17 mouse cellular contexts compared by ENCODE assay signal in genomic region chr13:115150602-115151001, GRCm38 (mm10). TPM values are rescaled to one million over a fixed set of nuclear protein-coding genes. Genes with fewer than 3 reads are reported as not detected.
A peak's percentile ranks its signal among the peaks of the same experiment; 100 is the strongest.
DNase-seq lines count a peak whose midpoint lies in the region; ATAC-seq and TF ChIP-seq lines count a peak whose summit lies in the region.
"Had no signal": no experiment of that assay in that cellular context is flagged by ENCODE, and none has a peak within 500 bp of the region (broad histone marks: within the 10 kb centered on the region; RNA-seq: fewer than 3 reads in every experiment).

No protein-coding gene starts in this region.

- no peak for TF ChIP-seq POLR2A in heart, adult 2 months (IDR thresholded peaks at IDR 0.05; ENCODE audit: insufficient read depth, low read depth, low read length)

- H3K4me1 ChIP-seq in heart, adult 2 months (ENCODE audit: control insufficient read depth, insufficient read depth, low read length), result peaks cover 1% of the 10 kb centered on the region
- no peaks in the 10 kb centered on the region for H3K4me1 ChIP-seq in kidney, postnatal 0 days (replicated peaks; ENCODE audit: insufficient read depth, low read length)
- H3K4me1 ChIP-seq: forebrain, embryonic 12.5 days; hindbrain, embryonic 13.5 days; megakaryocyte, embryonic 14.5 days; midbrain, embryonic 15.5 days; neural tube, embryonic 15.5 days had no signal

- no peak overlapping the region for H3K4me2 ChIP-seq in kidney, postnatal 0 days (ENCODE audit: low read length)
- H3K4me2 ChIP-seq: forebrain, embryonic 12.5 days; hindbrain, embryonic 13.5 days; midbrain, embryonic 15.5 days; neural tube, embryonic 15.5 days had no signal

- no peaks in the 10 kb centered on the region for H3K79me2 ChIP-seq in heart, adult 2 months (replicated peaks; ENCODE audit: control insufficient read depth, insufficient read depth, low read length)

- no peaks in the 10 kb centered on the region for H3K9me3 ChIP-seq in kidney, postnatal 0 days (replicated peaks; ENCODE audit: low read length)
- H3K9me3 ChIP-seq: forebrain, embryonic 12.5 days; hindbrain, embryonic 13.5 days; megakaryocyte, embryonic 14.5 days; midbrain, embryonic 15.5 days; neural tube, embryonic 15.5 days had no signal

- H3K4me3 ChIP-seq in heart, adult 2 months, result no peak overlapping the region
- no peak overlapping the region for H3K4me3 ChIP-seq in kidney, postnatal 0 days (replicated peaks; ENCODE audit: low read depth, low read length)
- H3K4me3 ChIP-seq: forebrain, embryonic 12.5 days; hindbrain, embryonic 13.5 days; layer of hippocampus, adult 2 months; megakaryocyte, embryonic 14.5 days; midbrain, embryonic 15.5 days; neural tube, embryonic 15.5 days had no signal

- no peak for TF ChIP-seq CTCF in heart, adult 2 months (IDR thresholded peaks at IDR 0.05)
- no peak for TF ChIP-seq CTCF in kidney, postnatal 0 days (IDR thresholded peaks at IDR 0.05; ENCODE audit: low read depth)

- no peak for DNase-seq in heart, adult 2 months
- no peak for DNase-seq in heart, postnatal 14 days
- peak; percentile 67 for DNase-seq in kidney, postnatal 0 days (ENCODE audit: low spot score)
- no peak for DNase-seq in kidney, adult 18-20 months
- peak; percentile 13 for DNase-seq in adipocyte (ENCODE audit: low spot score)
- peak; percentile 43 for DNase-seq in lung, postnatal 25 days (ENCODE audit: low spot score)
- no peak for DNase-seq in thymus, adult 18-20 months
- DNase-seq: cerebellum, adult 8-10 months; gastrocnemius, postnatal 14 days; spleen, adult 18-20 months had no signal

- ATAC-seq in kidney, postnatal 0 days (replicated peaks; ENCODE audit: low FRiP score, low read depth), result no peak
- ATAC-seq: inflammation-experienced regulatory T-cells, adult 6 months; midbrain, embryonic 15.5 days had no signal

- H3K27ac ChIP-seq in heart, adult 2 months, result peak overlapping the region; percentile 62
- H3K27ac ChIP-seq in kidney, postnatal 0 days, result no peak overlapping the region
- H3K27ac ChIP-seq: forebrain, embryonic 12.5 days; hindbrain, embryonic 13.5 days; layer of hippocampus, adult 2 months; midbrain, embryonic 15.5 days; neural tube, embryonic 15.5 days had no signal

- no peak overlapping the region for H3K9ac ChIP-seq in heart, adult 2 months (ENCODE audit: low read depth, low read length)
- no peak overlapping the region for H3K9ac ChIP-seq in kidney, postnatal 0 days (ENCODE audit: low read depth, low read length)
- H3K9ac ChIP-seq: forebrain, embryonic 12.5 days; hindbrain, embryonic 13.5 days; midbrain, embryonic 15.5 days; neural tube, embryonic 15.5 days had no signal

- peaks cover 7% of the 10 kb centered on the region for H3K36me3 ChIP-seq in heart, adult 2 months (ENCODE audit: control insufficient read depth, insufficient read depth, low read length)
- no peaks in the 10 kb centered on the region for H3K36me3 ChIP-seq in kidney, postnatal 0 days (ENCODE audit: insufficient read depth, low read length)
- H3K36me3 ChIP-seq: forebrain, embryonic 12.5 days; hindbrain, embryonic 13.5 days; midbrain, embryonic 15.5 days; neural tube, embryonic 15.5 days had no signal

- WGBS in heart, adult 2 months, result 39% methylated on average over 1 of the region's 1 CpGs
- WGBS in kidney, postnatal 0 days, result 72% methylated on average over 1 of the region's 1 CpGs

- H3K27me3 ChIP-seq in heart, adult 2 months (ENCODE audit: control insufficient read depth, insufficient read depth, low read length), result no peaks in the 10 kb centered on the region
- H3K27me3 ChIP-seq in kidney, postnatal 0 days (ENCODE audit: insufficient read depth, low read length), result no peaks in the 10 kb centered on the region
- H3K27me3 ChIP-seq: forebrain, embryonic 12.5 days; hindbrain, embryonic 13.5 days; megakaryocyte, embryonic 14.5 days; midbrain, embryonic 15.5 days; neural tube, embryonic 15.5 days had no signal

- intact Hi-C loops in heart, adult 2 months (cut with DNase I), result loop anchor here (2.0 to 5.0 kb wide), 2 partner anchors 30 to 37 kb away; no protein-coding TSS in a partner anchor
- intact Hi-C loops in heart, postnatal 14 days (cut with DNase I), result loop anchor here (5.0 kb wide), 1 partner anchor 48 kb away; the partner anchor contains the start of genes Gm49395 and Itga1

- no peak for TF ChIP-seq EP300 in heart, adult 2 months (IDR thresholded peaks at IDR 0.05; ENCODE audit: insufficient read depth, low read depth, low read length)

RNA-seq across cellular contexts. Expression of gene Itga1, which starts 48.8 kb away (rescaled TPM):
- 10 to 100 TPM; 34.8 TPM for total RNA-seq in heart, adult 2 months (2021)
- polyA plus RNA-seq in heart, adult 2 months (2012; rRNA removed), result 6.8 and 14.0 TPM in 2 replicates
- 10 to 100 TPM; 63.3 to 64.1 TPM for total RNA-seq in heart, postnatal 14 days (2021)
- 27.1 and 29.4 TPM in 2 replicates for polyA plus RNA-seq in kidney, postnatal 0 days (2015; fragmentation: Nextera tagmentation; extraction: Ambion mirVana)

RNA-seq across cellular contexts. Expression of gene Gm49395, which starts 48.9 kb away (rescaled TPM):
- 10 to 100 TPM in 1 of 2 experiments, 1 to 10 TPM in 1; 7.8 to 10.5 TPM for total RNA-seq in heart, adult 2 months (2021)
- 0.64 and 2.4 TPM in 2 replicates for polyA plus RNA-seq in heart, adult 2 months (2012; rRNA removed)
- 10 to 100 TPM; 10.7 to 14.7 TPM for total RNA-seq in heart, postnatal 14 days (2021)
- polyA plus RNA-seq in kidney, postnatal 0 days (2015; fragmentation: Nextera tagmentation; extraction: Ambion mirVana), result 12.1 and 15.3 TPM in 2 replicates

Comparison
In these comparisons a context has a peak if more than half of its experiments do, and no peak if none do; other contexts are left out.
1. DNase-seq: peak in kidney, postnatal 0 days (single experiment), adipocyte (single experiment) and lung, postnatal 25 days (single experiment); none in heart, adult 2 months (0 of 2), heart, postnatal 14 days (0 of 2), kidney, adult 18-20 months (single experiment) and thymus, adult 18-20 months (0 of 2).